Mouse (Mus musculus) neural tube, embryonic 11.5 days (tissue): ENCODE results near the gene Lmbrd2. TPM values are rescaled to one million over a fixed set of nuclear protein-coding genes. Genes with fewer than 3 reads are reported as not detected.

Source experiments
- ATAC-seq: fragments of 200-750 bp; cut with Nextera tagmentation; 2 replicates; pipeline ENCODE4 v1.8.0; 2017; ENCODE audit warnings: moderate number of reproducible peaks, mild to moderate bottlenecking, moderate TSS enrichment, moderate library complexity; ENCODE audit not compliant: insufficient read depth, low FRiP score, low TSS enrichment
- DNase-seq: peaks from one replicate; pipeline ENCODE4 v3.0.0-alpha.2; 2015; ENCODE audit warnings: low spot score
- H3K27ac ChIP-seq: fragments of 300-500 bp; sonication (generic); 2 replicates; pipeline ENCODE4 v1.5.1; 2014; ENCODE audit warnings: low read depth, mild to moderate bottlenecking, low read length
- H3K27me3 ChIP-seq: fragments of 300-500 bp; sonication (generic); 2 replicates; pipeline ENCODE4 v1.6.1; 2014; ENCODE audit warnings: mild to moderate bottlenecking, low read length, mixed read lengths; ENCODE audit not compliant: control insufficient read depth, insufficient read depth
- H3K36me3 ChIP-seq: fragments of 300-500 bp; sonication (generic); 2 replicates; pipeline ENCODE4 v1.6.1; 2014; ENCODE audit warnings: mild to moderate bottlenecking, low read length, moderate library complexity, mixed read lengths; ENCODE audit not compliant: control insufficient read depth, insufficient read depth
- H3K4me1 ChIP-seq: fragments of 300-500 bp; sonication (generic); 2 replicates; pipeline ENCODE4 v1.6.1; 2014; ENCODE audit warnings: low read length, mixed read lengths; ENCODE audit not compliant: control insufficient read depth, insufficient read depth
- H3K4me2 ChIP-seq: fragments of 300-500 bp; sonication (generic); 2 replicates; pipeline ENCODE4 v1.6.1; 2014; ENCODE audit warnings: low read depth, mild to moderate bottlenecking, moderate library complexity
- H3K4me3 ChIP-seq: fragments of 300-500 bp; sonication (generic); 2 replicates; pipeline ENCODE4 v1.5.1; 2014; ENCODE audit warnings: low read depth, low read length
- H3K9ac ChIP-seq: fragments of 300-500 bp; sonication (generic); 2 replicates; pipeline ENCODE4 v1.6.1; 2014; ENCODE audit warnings: mild to moderate bottlenecking, low read length
- H3K9me3 ChIP-seq: fragments of 300-500 bp; sonication (generic); 2 replicates; pipeline ENCODE4 v1.6.1; 2016; ENCODE audit warnings: low read length; ENCODE audit not compliant: control insufficient read depth
- whole genome bisulfite sequencing: fragments of 180-500 bp; shearing (Covaris S2); extraction: QIAGEN DNeasy Blood & Tissue Kit; methylation state at CpG from one replicate; pipeline ENCODE4 v1.1.7; 2014; 5-methylcytosine and 5-hydroxymethylcytosine counted together
- polyA plus RNA-seq: library from polyadenylated mRNA; unstranded; fragments of >200 nt; fragmentation: Nextera tagmentation; extraction: Ambion mirVana; gene quantifications from 2 replicates; pipeline ENCODE4 v1.2.1, GENCODE M21; 2014

Gene Lmbrd2
- 3.9 and 4.7 TPM in 2 replicates for polyA plus RNA-seq

DNA sequence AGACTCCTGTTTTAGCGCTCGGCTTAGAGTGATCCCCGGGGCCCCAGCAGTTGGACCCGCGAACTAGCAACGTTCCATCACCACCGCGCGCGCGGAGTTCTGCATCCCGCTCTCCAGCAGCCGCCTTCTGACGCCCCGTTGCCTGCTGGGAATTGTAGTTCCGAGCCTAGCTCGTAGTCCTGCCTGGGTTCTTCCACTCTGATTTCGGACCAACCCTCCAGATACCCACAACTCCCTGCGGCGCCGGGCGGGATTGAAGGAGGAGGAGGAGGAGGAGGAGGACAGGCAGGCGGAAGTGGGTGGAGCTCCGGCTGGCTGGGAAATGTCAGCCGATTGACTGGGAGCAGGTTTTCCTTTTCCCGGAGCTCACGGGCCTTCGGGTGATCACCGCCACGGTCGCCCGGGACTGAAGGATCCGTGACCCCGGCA is at the start of gene Lmbrd2:
TSS of gene Lmbrd2 (plus strand) at position 299 of the 429 bp plus-strand sequence.
- peak within 1 kb of the TSS; percentile 73 for H3K4me2 ChIP-seq
- ATAC-seq: peak; percentile 98
- peaks cover 11% of the 10 kb centered on the region; the same call in 1 of the 2 replicates for H3K4me1 ChIP-seq
- peak within 1 kb of the TSS; percentile 35; the same call in 1 of the 2 replicates for H3K27ac ChIP-seq
- peak; percentile 97 for DNase-seq
- peaks cover 9% of the 10 kb centered on the region for H3K36me3 ChIP-seq
- H3K9ac ChIP-seq: peak within 1 kb of the TSS; percentile 71
- H3K9me3 ChIP-seq: no peaks in the 10 kb centered on the region
- peak within 1 kb of the TSS; percentile 82 for H3K4me3 ChIP-seq
- WGBS: under 1% methylated on average over 34 of the region's 34 CpGs
- no peaks in the 10 kb centered on the region for H3K27me3 ChIP-seq

DNA sequence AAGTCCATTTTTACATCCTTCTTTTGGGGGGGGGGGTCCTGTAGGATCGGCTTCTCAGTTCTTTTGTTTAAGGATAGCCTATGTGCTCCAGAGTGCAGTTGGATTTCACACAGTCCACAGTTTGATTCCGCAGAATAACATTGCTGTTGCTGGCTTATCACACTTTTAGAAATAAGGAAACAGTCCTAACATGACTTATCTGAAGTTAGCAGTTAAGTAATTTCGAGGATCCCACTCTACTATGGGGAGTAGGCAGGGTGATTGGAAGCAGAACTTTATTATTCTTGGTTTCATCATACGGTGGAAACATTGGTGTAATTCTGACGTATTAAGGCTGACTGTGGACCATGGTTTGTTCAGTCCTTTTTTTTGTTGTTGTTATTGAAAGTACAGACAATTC is 49.7 kb upstream of the Lmbrd2 start:
- ATAC-seq (no peak), DNase-seq (no peak)
- Histone ChIP-seq H3K27me3 (no peaks in the 10 kb centered on the region), H3K4me1 (no peaks in the 10 kb centered on the region), H3K4me2 (no peak overlapping the region), H3K4me3 (no peak overlapping the region), H3K9me3 (no peaks in the 10 kb centered on the region), H3K36me3 (peaks cover 3% of the 10 kb centered on the region; the same call in 1 of the 2 replicates), H3K27ac (no peak overlapping the region), H3K9ac (no peak overlapping the region)
- WGBS: 96% methylated on average over 5 of the region's 5 CpGs

DNA sequence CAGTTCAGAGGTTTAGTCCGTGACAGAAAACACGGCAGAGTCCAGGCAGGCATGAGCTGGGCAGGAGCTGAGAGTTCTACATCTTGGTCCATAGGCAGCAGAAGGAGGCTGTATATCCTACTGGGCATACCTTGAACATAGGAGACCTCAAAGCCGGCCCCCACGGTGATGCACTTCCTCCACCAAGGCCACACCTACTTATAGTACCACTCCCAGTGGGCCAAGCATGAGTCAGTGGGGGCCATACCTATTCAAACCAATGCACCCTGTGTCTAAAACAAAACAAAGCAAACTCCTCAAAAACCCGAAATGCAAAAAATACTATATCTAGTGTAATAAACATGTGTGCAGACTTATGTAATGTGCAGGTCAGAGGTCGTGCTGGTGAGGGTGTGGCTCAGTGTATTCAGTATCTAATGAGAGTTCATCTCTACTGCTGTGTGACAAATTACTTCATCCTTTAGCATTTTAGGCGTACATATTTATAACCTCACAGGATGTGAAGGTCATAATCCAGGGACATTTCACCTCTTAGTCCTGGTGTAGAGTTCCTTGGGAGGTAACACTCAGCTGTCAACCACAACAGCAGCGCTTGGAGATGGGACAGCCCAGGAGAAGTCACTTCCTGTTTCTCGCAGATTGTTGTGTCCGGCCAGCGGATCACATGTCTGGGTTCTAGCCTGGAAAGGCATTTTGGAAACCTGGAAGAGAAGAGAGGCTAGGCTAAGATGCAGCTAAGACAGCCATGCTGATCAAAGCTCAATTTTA is 46.6 kb upstream of the Lmbrd2 start:
- Histone ChIP-seq H3K4me1 (no peaks in the 10 kb centered on the region), H3K4me2 (no peak overlapping the region), H3K27ac (no peak overlapping the region), H3K4me3 (no peak overlapping the region), H3K36me3 (peaks cover 3% of the 10 kb centered on the region; the same call in 1 of the 2 replicates), H3K27me3 (no peaks in the 10 kb centered on the region), H3K9me3 (no peaks in the 10 kb centered on the region), H3K9ac (no peak overlapping the region)
- 73% methylated on average over 11 of the region's 11 CpGs for WGBS
- ATAC-seq (peak; percentile 35), DNase-seq (no peak)

DNA sequence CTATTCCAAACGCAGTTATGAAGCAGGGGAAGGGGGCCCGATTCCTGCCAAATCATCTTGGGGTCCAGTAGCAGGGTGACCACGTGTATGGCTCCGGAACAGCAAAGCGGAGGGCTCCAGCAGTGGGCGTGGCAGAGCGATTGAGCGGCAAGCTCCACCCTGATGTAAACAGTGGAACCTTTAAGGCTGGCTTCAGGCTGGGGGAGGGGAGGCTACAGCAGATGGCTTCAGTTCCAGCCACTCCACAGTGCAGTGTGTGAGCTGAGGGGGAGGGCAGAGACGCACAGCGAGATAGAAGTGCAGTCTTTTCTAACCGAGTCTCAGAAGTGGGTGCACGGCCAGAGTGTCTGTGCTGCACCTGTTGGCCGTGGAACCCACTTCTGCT is 46.0 kb upstream of the Lmbrd2 start:
- DNase-seq: peak; percentile 62
- Histone ChIP-seq H3K27ac (no peak overlapping the region), H3K4me3 (no peak overlapping the region), H3K36me3 (peaks cover 3% of the 10 kb centered on the region; the same call in 1 of the 2 replicates), H3K9ac (no peak overlapping the region), H3K27me3 (no peaks in the 10 kb centered on the region), H3K9me3 (no peaks in the 10 kb centered on the region), H3K4me2 (no peak overlapping the region), H3K4me1 (no peaks in the 10 kb centered on the region)
- 25% methylated on average over 13 of the region's 13 CpGs for WGBS
- ATAC-seq: peak; percentile 93

DNA sequence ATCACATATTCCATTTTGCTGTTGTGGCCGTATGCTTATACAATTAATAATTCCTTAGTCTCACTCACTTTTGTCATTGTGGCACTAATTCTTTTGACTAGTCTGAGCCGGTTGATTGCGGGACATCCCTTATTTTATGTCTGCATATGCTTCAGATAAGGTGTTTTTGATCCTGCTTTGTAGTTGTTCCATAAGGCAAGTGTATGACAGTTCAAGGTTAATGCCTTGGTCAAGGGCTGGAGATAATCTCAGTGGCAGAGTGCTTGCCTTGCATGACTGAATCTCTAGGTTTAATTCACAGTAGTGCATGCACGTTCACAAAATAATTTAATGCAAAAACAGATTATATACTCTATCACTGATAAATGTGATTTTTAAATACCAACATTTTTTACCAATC is 43.5 kb upstream of the Lmbrd2 start:
- WGBS: 94% methylated on average over 4 of the region's 4 CpGs
- no peak for ATAC-seq
- no peak for DNase-seq
- Histone ChIP-seq H3K4me2 (no peak overlapping the region), H3K9me3 (no peaks in the 10 kb centered on the region), H3K4me1 (no peaks in the 10 kb centered on the region), H3K9ac (no peak overlapping the region), H3K36me3 (peaks cover 3% of the 10 kb centered on the region; the same call in 1 of the 2 replicates), H3K27ac (no peak overlapping the region), H3K4me3 (no peak overlapping the region), H3K27me3 (no peaks in the 10 kb centered on the region)

DNA sequence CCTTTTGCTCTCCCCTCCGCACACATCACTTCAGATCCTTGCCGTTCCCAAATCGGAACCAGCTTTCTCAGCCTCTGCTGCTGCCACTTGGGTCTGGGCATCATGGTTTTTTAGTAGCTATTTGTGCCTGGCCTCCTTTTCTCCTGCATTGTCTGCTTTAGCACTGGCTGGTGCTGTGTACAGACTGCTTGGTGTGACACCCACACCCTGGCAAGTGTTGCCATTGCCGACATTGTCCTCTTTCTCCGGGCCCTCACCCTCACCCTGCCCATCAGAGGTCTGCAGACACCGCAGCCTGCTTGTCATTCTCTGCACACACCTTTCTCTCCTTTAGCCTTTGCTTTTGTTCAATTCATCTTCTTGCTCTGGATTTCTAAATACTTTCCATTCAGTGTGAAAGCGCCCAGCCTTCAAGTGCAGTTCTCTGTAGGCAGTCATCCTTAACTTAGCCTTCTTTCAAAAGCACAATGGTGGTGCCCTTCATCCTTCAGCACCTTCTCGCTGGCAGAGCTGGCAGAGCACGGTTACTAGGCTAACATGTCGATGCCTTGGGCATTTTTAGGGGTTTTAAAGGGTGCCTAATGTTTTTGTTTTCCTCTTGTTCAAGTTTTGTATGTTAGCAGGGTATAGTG is 39.8 kb upstream of the Lmbrd2 start:
- Histone ChIP-seq H3K4me3 (no peak overlapping the region), H3K9ac (no peak overlapping the region), H3K27ac (no peak overlapping the region), H3K9me3 (no peaks in the 10 kb centered on the region), H3K4me2 (no peak overlapping the region), H3K36me3 (peaks cover 2% of the 10 kb centered on the region; the same call in 1 of the 2 replicates), H3K27me3 (no peaks in the 10 kb centered on the region), H3K4me1 (no peaks in the 10 kb centered on the region)
- no peak for DNase-seq
- WGBS: 94% methylated on average over 10 of the region's 10 CpGs
- no peak for ATAC-seq

DNA sequence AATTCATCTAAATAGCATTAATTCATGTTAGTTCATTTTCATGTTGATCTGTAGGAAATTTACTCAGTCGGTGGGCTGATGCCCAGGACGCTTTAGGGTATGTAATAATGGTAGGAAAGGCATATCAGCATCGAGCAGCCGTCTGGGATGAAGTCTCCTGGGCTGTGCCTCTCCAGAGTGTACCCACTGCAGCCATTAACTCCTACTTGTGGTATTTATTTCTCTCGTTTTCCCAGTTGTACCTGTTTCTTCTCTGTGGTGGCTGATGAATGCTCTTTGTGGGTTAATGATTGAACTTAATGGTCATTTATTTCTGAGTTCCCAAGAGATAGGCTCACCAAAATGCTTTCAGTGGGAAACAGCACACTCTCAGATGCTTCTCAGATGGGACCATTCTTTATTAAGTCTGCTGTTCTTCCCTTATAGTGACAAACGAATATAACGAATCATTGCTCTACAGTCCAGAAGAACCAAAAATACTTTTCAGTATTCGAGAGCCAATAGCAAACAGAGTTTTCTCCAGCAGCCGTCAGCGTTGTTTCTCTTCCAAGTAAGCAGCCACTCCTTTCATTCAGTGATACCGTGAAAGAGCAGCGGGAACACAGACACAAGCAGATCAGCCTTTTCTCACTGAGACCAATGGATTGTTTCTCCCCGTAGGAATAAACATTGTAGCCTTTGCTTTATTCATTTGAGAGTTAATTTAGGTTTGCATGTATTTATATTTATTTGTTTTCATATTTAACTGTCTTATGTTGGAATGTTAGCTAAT is 33.9 kb upstream of the Lmbrd2 start:
- no peak for ATAC-seq
- H3K9me3 ChIP-seq: no peaks in the 10 kb centered on the region
- H3K36me3 ChIP-seq: peaks cover 2% of the 10 kb centered on the region; the same call in 1 of the 2 replicates
- WGBS: 82% methylated on average over 13 of the region's 13 CpGs
- H3K9ac ChIP-seq: no peak overlapping the region
- no peak overlapping the region for H3K27ac ChIP-seq
- H3K27me3 ChIP-seq: no peaks in the 10 kb centered on the region
- no peak overlapping the region for H3K4me2 ChIP-seq
- H3K4me3 ChIP-seq: no peak overlapping the region
- DNase-seq: no peak
- no peaks in the 10 kb centered on the region for H3K4me1 ChIP-seq

DNA sequence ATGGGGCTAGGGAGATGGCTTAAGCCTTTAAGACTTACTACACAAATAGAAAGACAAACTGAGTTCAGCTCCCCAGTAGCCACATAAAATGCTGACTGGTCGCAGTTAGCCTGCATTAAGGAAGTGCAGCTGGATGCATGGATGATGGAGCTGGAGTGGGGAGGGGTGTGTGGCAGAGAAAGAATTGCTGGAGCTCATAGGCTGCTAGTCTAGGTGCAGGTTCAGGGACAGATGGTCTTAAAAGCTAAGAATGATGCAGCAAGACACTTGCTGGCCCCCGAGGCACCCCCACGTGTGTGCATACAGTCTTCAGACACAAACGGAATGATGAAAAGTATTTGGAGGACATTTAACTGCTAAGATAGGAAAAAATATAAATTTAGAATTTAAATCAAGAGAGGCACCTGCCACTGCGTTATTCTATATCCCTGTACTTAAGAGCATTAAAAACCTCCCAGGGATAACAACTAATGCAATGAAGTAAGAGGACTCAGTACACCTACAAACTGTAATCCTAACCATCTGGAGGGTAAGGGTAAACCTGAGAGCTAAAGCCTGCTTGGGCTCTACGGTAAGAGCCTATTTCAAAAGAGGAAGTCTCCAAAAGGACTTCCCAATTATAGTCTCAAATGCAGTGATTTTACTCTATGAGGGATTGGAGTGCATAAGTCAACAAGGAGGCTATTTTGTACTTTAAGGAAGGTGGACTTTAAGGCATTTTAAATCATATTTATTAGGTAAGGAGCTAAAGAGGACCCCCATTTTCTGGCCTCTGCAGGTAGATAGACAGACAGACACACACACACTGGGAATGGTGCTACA is 29.6 kb upstream of the Lmbrd2 start:
- no peaks in the 10 kb centered on the region for H3K9me3 ChIP-seq
- 89% methylated on average over 6 of the region's 6 CpGs for WGBS
- no peaks in the 10 kb centered on the region for H3K27me3 ChIP-seq
- DNase-seq (no peak), ATAC-seq (no peak)
- H3K4me2 ChIP-seq: no peak overlapping the region
- no peak overlapping the region for H3K27ac ChIP-seq
- no peaks in the 10 kb centered on the region for H3K4me1 ChIP-seq
- H3K4me3 ChIP-seq: no peak overlapping the region
- no peak overlapping the region for H3K9ac ChIP-seq
- H3K36me3 ChIP-seq: peaks cover 7% of the 10 kb centered on the region
